19 mouse cellular contexts compared by ENCODE assay signal in the genomic region with DNA sequence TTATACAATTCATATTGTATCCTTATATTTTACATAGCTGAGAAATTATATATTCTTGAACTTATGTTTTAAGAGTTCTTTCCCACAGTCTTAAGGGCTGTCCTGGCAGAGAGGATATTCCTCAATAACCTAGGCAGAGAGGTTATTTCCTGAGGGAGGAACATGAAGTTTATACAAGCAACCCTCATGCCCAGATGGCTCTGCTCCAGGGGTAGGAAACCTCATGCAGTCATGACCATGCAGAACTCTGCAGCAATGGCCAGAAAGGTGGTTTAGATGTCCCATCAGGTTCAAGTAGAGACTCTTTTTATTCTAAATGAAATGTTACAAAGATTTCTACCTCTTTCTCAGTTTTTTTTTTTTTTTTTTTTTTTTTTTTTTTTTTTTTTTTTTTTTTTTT. TPM values are rescaled to one million over a fixed set of nuclear protein-coding genes. Genes with fewer than 3 reads are reported as not detected.
DNase-seq lines count a peak whose midpoint lies in the region.
"Had no signal": no experiment of that assay in that cellular context is flagged by ENCODE, and none has a peak within 500 bp of the region (broad histone marks: within the 10 kb centered on the region; RNA-seq: fewer than 3 reads in every experiment).

No protein-coding gene starts in this region.

- DNase-seq in adrenal gland, postnatal 10 days, result peak; percentile 28
- DNase-seq in adrenal gland, postnatal 25 days, result no peak
- peak; percentile 10 to 30 for DNase-seq in lung, adult 18-20 months
- DNase-seq in lung, postnatal 10 days, result no peak
- DNase-seq in lung, postnatal 36 days, result peak; percentile 52
- DNase-seq in lung, postnatal 25 days (ENCODE audit: low spot score), result no peak
- DNase-seq: adrenal gland, adult 8-10 months; cerebellum, adult 11-12 months; cerebellum, adult 8-10 months; cerebellum, postnatal 10 days; cerebellum, postnatal 36 days; embryo, embryonic 11 days; gastrocnemius, postnatal 25 days; heart, adult 18-20 months; heart, postnatal 14 days; heart, postnatal 4 days had no signal

RNA-seq across cellular contexts. Expression of a gene that starts 7.2 kb away (rescaled TPM):
- total RNA-seq in adrenal gland, postnatal 10 days (2021), result 10 to 100 TPM; 10.4 to 24.4 TPM
- total RNA-seq in adrenal gland, postnatal 25 days (2021), result 1.4 TPM in 1 of 2 replicates, not detected in the other
- total RNA-seq: G1E; gastrocnemius, adult 8-10 months; gastrocnemius, postnatal 25 days; heart, adult 18-20 months; heart, postnatal 14 days; heart, postnatal 4 days; hindbrain, postnatal 0 days had no signal

RNA-seq across cellular contexts. Expression of a gene that starts 25.6 kb away (rescaled TPM):
- total RNA-seq in adrenal gland, postnatal 10 days (2021), result 10 to 100 TPM in 1 of 2 experiments, 1 to 10 TPM in 1; 5.3 to 11.7 TPM
- total RNA-seq in adrenal gland, postnatal 25 days (2021), result 0.81 TPM in 1 of 2 replicates, not detected in the other
- total RNA-seq: gastrocnemius, postnatal 25 days; heart, adult 18-20 months; heart, postnatal 14 days; heart, postnatal 4 days had no signal

RNA-seq across cellular contexts. Expression of a gene that starts 39.2 kb away (rescaled TPM):
- 10 to 100 TPM in 1 of 2 experiments, 1 to 10 TPM in 1; 5.7 to 10.9 TPM for total RNA-seq in adrenal gland, postnatal 10 days (2021)
- total RNA-seq in adrenal gland, postnatal 25 days (2021), result 0.67 TPM in 1 of 2 replicates, not detected in the other
- total RNA-seq: G1E; gastrocnemius, adult 8-10 months; gastrocnemius, postnatal 25 days; heart, adult 18-20 months; heart, postnatal 14 days; heart, postnatal 4 days; hindbrain, postnatal 0 days had no signal

Comparison
In these comparisons a context has a peak if more than half of its experiments do, and no peak if none do; other contexts are left out.
1. DNase-seq: peak in adrenal gland, postnatal 10 days (single experiment), lung, adult 18-20 months (2 of 2) and lung, postnatal 36 days (single experiment); none in adrenal gland, postnatal 25 days (single experiment), lung, postnatal 10 days (single experiment) and lung, postnatal 25 days (single experiment).